Mouse (Mus musculus): ENCODE measurements at regions not wholly inside any gene's neighbourhood (a gene's known extent, or its start where the extent isn't known, plus 50 kb on each side); places are given as distances from the start of the nearest gene placed in this dataset.

DNA sequence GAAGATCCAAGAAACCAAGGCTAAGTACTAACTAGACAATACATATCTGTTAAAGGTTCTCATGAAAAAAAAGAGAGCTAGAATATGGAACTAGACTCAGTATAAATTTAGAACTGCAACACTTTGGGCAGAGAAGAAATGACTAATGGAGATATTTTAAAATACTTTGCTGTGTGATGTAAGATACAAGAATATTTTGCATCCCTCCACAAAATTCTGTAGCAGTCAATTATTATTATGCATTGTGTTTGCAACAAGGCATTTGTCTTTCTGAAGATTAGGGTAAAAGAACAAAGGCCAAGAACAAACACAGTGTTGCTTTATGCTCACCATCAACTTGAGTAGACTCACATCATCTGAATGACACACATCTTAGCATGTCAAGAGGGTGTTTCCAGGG, 203.7 kb upstream of the Tyrp1 start:
- in situ Hi-C loops (cut with MboI; ENCODE audit: low pct_unique_long_range_greater_than_20kb), result no loop called here
- peaks cover 6% of the 10 kb centered on the region for H3K27me3 ChIP-seq
- POLR2A ChIA-PET, result no interaction called here
- ATAC-seq, result no peak
- TF ChIP-seq CTCF (IDR thresholded peaks at IDR 0.05), result no peak
- CTCF ChIA-PET, result interaction anchor here (1.0 kb wide), 1 partner anchor 119 kb away, joined by 3 read pairs; no protein-coding TSS in a partner anchor
- no peak for DNase-seq (ENCODE audit: low read depth, low spot score)

DNA sequence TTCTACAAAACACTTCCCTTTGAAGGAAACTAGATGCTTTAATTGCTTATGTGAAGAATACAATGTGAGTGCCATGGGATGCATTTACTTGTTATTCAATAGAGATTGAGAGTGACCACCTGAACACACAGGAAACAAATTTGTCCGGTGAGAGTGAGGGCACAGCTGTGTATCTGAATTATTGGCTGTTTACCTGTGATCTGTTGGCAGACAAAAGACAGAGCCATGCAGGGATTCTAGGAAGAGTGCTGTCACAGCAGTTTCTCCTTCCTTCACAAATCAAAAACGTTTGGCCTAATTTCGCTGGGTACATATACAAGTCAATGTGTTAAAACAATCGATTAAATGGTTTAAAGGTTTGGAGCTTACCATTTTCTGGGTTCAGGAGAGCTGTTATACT, 202.9 kb upstream of the Tyrp1 start:
- in situ Hi-C loops (cut with MboI; ENCODE audit: low pct_unique_long_range_greater_than_20kb), result no loop called here
- POLR2A ChIA-PET, result no interaction called here
- CTCF ChIA-PET, result interaction anchor here (1.0 kb wide), 1 partner anchor 120 kb away, joined by 3 read pairs; no protein-coding TSS in a partner anchor
- peaks cover 6% of the 10 kb centered on the region for H3K27me3 ChIP-seq
- no peak for ATAC-seq
- DNase-seq (ENCODE audit: low read depth, low spot score), result no peak
- TF ChIP-seq CTCF (IDR thresholded peaks at IDR 0.05), result no peak

DNA sequence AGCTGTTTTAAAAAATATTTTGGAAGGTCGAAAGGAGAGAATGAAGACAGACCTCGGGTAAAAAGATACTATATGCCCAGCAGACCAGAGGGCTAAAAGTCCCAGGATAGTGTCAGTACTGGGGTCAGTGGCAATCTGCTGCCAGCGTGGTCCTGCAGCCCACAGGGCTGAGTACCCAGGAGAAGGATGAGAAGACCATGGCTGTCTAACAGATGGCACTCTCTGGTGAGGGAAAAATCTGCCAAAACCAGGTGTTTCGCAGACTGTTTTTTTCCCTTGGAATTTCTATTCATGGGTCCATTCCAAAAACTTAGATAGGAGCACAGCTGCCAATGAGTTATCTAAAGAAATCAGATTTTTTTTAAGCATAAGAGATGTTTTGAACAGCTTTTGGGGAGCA, 202.5 kb upstream of the Tyrp1 start:
- ChIA-PET POLR2A (no interaction called here), CTCF (interaction anchor here (1.0 kb wide), 1 partner anchor 120 kb away, joined by 3 read pairs; no protein-coding TSS in a partner anchor)
- ATAC-seq (no peak), DNase-seq (ENCODE audit: low read depth, low spot score) (no peak)
- no peak for TF ChIP-seq CTCF (IDR thresholded peaks at IDR 0.05)
- in situ Hi-C loops (cut with MboI; ENCODE audit: low pct_unique_long_range_greater_than_20kb), result no loop called here
- peaks cover 6% of the 10 kb centered on the region for H3K27me3 ChIP-seq

DNA sequence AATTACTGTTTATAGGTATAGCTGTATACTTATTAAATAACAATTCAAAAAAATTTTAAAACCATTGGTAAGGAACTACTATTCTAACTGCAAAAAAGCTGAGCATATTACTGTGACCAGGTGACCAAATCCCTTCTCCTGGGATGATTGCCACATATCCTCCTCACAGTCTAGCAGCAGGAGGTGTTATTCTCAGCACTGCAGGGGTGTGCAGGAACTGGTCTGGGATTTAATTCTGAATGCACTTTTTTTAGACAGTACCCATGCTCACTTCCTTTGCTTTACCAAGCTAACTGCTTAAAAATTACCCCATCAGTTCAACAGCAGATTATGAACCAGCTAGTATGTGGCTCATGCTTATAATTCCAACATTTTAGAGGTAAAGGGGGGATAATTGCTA, 195.5 kb upstream of the Tyrp1 start:
- CTCF ChIA-PET, result no interaction called here
- in situ Hi-C loops (cut with MboI; ENCODE audit: low pct_unique_long_range_greater_than_20kb), result no loop called here
- ATAC-seq, result no peak

More for the DNA sequence above, 195.5 kb upstream of the Tyrp1 start:
- H3K27me3 ChIP-seq, result no peaks in the 10 kb centered on the region
- TF ChIP-seq CTCF (IDR thresholded peaks at IDR 0.05), result no peak
- POLR2A ChIA-PET, result no interaction called here
- DNase-seq (ENCODE audit: low read depth, low spot score), result no peak

All from Patski (cell line).